Mouse (Mus musculus) testis, adult 2 months (tissue): Measurements from ENCODE around the gene Lrrc4.

ENCODE experiments used
- CTCF ChIP-seq: fragments of 200-500 bp; IDR thresholded peaks from 2 replicates; pipeline ENCODE4 v1.5.1; 2012; ENCODE audit warnings: low read depth, mild to moderate bottlenecking, inconsistent platforms, low read length, moderate library complexity; ENCODE audit not compliant: control insufficient read depth, insufficient read depth, insufficient replicate concordance
- POLR2A ChIP-seq: fragments of 200-500 bp; IDR thresholded peaks from 2 replicates; pipeline ENCODE4 v1.6.1; 2012; ENCODE audit warnings: low read depth, mild to moderate bottlenecking, inconsistent platforms, low read length, moderate library complexity; ENCODE audit not compliant: control insufficient read depth

DNA sequence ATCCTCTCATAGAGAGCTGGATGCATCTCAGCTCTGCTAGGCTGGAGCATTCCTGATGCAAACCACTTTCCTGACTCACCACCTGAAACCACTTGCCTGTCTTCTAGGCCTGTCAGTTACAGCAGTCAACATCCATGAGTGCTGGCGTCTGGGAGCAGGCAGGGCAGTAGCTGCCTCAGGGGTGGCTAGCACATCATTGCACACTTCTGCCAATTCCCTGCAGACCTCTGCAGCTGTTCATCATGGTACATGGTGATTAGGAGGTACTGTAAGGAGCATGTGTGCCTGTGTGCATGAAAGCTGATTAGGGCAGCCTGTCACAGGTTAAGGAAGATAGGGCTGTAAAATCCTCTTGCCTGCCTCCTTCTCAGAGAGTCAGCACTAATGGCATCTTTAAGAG, 203.1 kb downstream of the Lrrc4 start:
- TF ChIP-seq CTCF (no peak), POLR2A (no peak)
